24 mouse cellular contexts compared by ENCODE assay signal in the genomic region with DNA sequence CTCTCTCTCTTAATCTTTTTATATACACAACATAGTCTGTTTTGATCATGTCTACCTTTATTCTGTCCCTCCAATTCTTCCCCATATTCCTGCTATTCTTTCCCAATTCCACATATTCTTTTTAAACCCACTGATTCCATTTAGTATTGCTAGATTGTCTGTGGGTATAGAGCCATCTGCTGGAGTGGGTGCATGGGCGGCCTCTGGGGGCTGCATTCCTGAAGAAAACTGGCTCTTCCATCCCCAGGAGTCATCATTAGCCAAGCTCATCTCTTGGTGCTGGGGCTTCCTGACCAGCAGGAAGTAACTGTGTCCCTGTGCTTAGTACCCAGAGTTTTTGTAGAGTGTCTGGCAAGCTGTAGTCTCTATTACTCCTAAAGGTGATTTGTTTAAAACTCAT. TPM values are rescaled to one million over a fixed set of nuclear protein-coding genes. Genes with fewer than 3 reads are reported as not detected.
DNase-seq lines count a peak whose midpoint lies in the region; ATAC-seq and TF ChIP-seq lines count a peak whose summit lies in the region.
"Had no signal": no experiment of that assay in that cellular context is flagged by ENCODE, and none has a peak within 500 bp of the region (broad histone marks: within the 10 kb centered on the region; RNA-seq: fewer than 3 reads in every experiment).

No protein-coding gene starts in this region.

- H3K4me2 ChIP-seq in heart, embryonic 11.5 days = no peak overlapping the region
- H3K4me2 ChIP-seq: embryonic facial prominence, embryonic 12.5 days; forebrain, embryonic 15.5 days; heart, embryonic 13.5 days; hindbrain, embryonic 13.5 days had no signal

- no peak for TF ChIP-seq POLR2A in heart, adult 2 months (IDR thresholded peaks at IDR 0.05; ENCODE audit: insufficient read depth, low read depth, low read length)
- no peak for TF ChIP-seq POLR2A in lung, adult 2 months (IDR thresholded peaks at IDR 0.05; ENCODE audit: borderline replicate concordance, extremely low read depth, low read depth, low read length)

- H3K79me2 ChIP-seq in heart, adult 2 months (replicated peaks; ENCODE audit: control insufficient read depth, insufficient read depth, low read length) = no peaks in the 10 kb centered on the region

- TF ChIP-seq CTCF in heart, adult 2 months (IDR thresholded peaks at IDR 0.05) = 0 out of 2 replicates have a peak, but pooled peaks have one; percentile 10
- TF ChIP-seq CTCF in layer of hippocampus, adult 2 months (conservative IDR thresholded peaks at IDR 0.05) = peak; percentile 69
- no peak for TF ChIP-seq CTCF in lung, adult 2 months (IDR thresholded peaks at IDR 0.05; ENCODE audit: insufficient read depth, low read length)

- H3K27ac ChIP-seq in heart, adult 2 months = no peak overlapping the region
- no peak overlapping the region for H3K27ac ChIP-seq in heart, embryonic 11.5 days (ENCODE audit: low read depth, low read length)
- no peak overlapping the region for H3K27ac ChIP-seq in layer of hippocampus, adult 2 months
- H3K27ac ChIP-seq: embryonic facial prominence, embryonic 12.5 days; forebrain, embryonic 15.5 days; heart, embryonic 13.5 days; hindbrain, embryonic 13.5 days had no signal

- no peak overlapping the region for H3K9ac ChIP-seq in heart, adult 2 months (ENCODE audit: low read depth, low read length)
- H3K9ac ChIP-seq in heart, embryonic 11.5 days (ENCODE audit: low read depth, low read length) = no peak overlapping the region
- H3K9ac ChIP-seq: embryonic facial prominence, embryonic 12.5 days; forebrain, embryonic 15.5 days; heart, embryonic 13.5 days; hindbrain, embryonic 13.5 days had no signal

- H3K4me3 ChIP-seq in heart, adult 2 months = no peak overlapping the region
- H3K4me3 ChIP-seq in heart, embryonic 11.5 days (ENCODE audit: low read depth, low read length) = no peak overlapping the region
- H3K4me3 ChIP-seq in layer of hippocampus, adult 2 months = no peak overlapping the region
- H3K4me3 ChIP-seq in lung, adult 2 months (replicated peaks; ENCODE audit: extremely low read depth, low read depth, low read length) = no peak overlapping the region
- H3K4me3 ChIP-seq: embryonic facial prominence, embryonic 12.5 days; forebrain, embryonic 15.5 days; heart, embryonic 13.5 days; hindbrain, embryonic 13.5 days had no signal

- no peaks in the 10 kb centered on the region for H3K9me3 ChIP-seq in heart, embryonic 11.5 days (replicated peaks; ENCODE audit: control insufficient read depth, low read length)
- H3K9me3 ChIP-seq: embryonic facial prominence, embryonic 12.5 days; forebrain, embryonic 15.5 days; heart, embryonic 13.5 days; hindbrain, embryonic 13.5 days had no signal

- WGBS in heart, adult 2 months = 81% methylated on average over 1 of the region's 1 CpGs
- WGBS in heart, embryonic 11.5 days (ENCODE audit: insufficient replicate concordance) = 68% methylated on average over 1 of the region's 1 CpGs
- WGBS in lung, adult 2 months = 93% methylated on average over 1 of the region's 1 CpGs

- H3K27me3 ChIP-seq in heart, adult 2 months (ENCODE audit: control insufficient read depth, insufficient read depth, low read length) = no peaks in the 10 kb centered on the region
- no peaks in the 10 kb centered on the region for H3K27me3 ChIP-seq in heart, embryonic 11.5 days (ENCODE audit: control insufficient read depth, insufficient read depth, low read length)
- H3K27me3 ChIP-seq: embryonic facial prominence, embryonic 12.5 days; forebrain, embryonic 15.5 days; heart, embryonic 13.5 days; hindbrain, embryonic 13.5 days had no signal

- TF ChIP-seq EP300 in heart, adult 2 months (IDR thresholded peaks at IDR 0.05; ENCODE audit: insufficient read depth, low read depth, low read length) = no peak

- DNase-seq in heart, adult 2 months = no peak
- DNase-seq in layer of hippocampus, adult 2 months (ENCODE audit: low spot score in 2 of 2) = peak in 1 of 2 experiments; percentile 12
- no peak for DNase-seq in layer of hippocampus, postnatal 25 days (ENCODE audit: extremely low spot score in 1 of 2, low spot score in 1 of 2)
- DNase-seq in right cerebral cortex, adult 18-20 months = peak; percentile 3
- DNase-seq in right cerebral cortex, postnatal 10 days (ENCODE audit: low spot score in 2 of 2) = no peak
- DNase-seq in frontal cortex, postnatal 14 days (ENCODE audit: low spot score in 2 of 2) = no peak
- no peak for DNase-seq in lung, adult 2 months
- DNase-seq: adrenal gland, adult 2 months; adrenal gland, postnatal 25 days; cerebellum, adult 11 months; cerebellum, adult 8-10 months; cerebellum, postnatal 14 days; gastrocnemius, postnatal 10 days; heart, postnatal 4 days had no signal

- no peak for ATAC-seq in heart, embryonic 11.5 days (replicated peaks; ENCODE audit: insufficient number of reproducible peaks, low FRiP score, low TSS enrichment)
- ATAC-seq: forebrain, embryonic 15.5 days had no signal

- no peaks in the 10 kb centered on the region for H3K4me1 ChIP-seq in heart, adult 2 months (ENCODE audit: control insufficient read depth, insufficient read depth, low read length)
- no peaks in the 10 kb centered on the region for H3K4me1 ChIP-seq in heart, embryonic 11.5 days (ENCODE audit: control insufficient read depth, insufficient read depth, low read length)
- H3K4me1 ChIP-seq in lung, adult 2 months (ENCODE audit: control insufficient read depth, insufficient read depth, low read length) = no peaks in the 10 kb centered on the region
- H3K4me1 ChIP-seq: embryonic facial prominence, embryonic 12.5 days; forebrain, embryonic 15.5 days; heart, embryonic 13.5 days; hindbrain, embryonic 13.5 days had no signal

- intact Hi-C loops in heart, adult 2 months (cut with DNase I) = no loop called here

- H3K36me3 ChIP-seq in heart, adult 2 months (ENCODE audit: control insufficient read depth, insufficient read depth, low read length) = no peaks in the 10 kb centered on the region
- H3K36me3 ChIP-seq in heart, embryonic 11.5 days (ENCODE audit: control insufficient read depth, insufficient read depth, low read length) = no peaks in the 10 kb centered on the region
- H3K36me3 ChIP-seq: embryonic facial prominence, embryonic 12.5 days; forebrain, embryonic 15.5 days; heart, embryonic 13.5 days; hindbrain, embryonic 13.5 days had no signal

RNA-seq across cellular contexts. Expression of gene Itgb8, which starts 33.4 kb away (rescaled TPM):
- total RNA-seq in heart, adult 2 months (2021) = 1 to 10 TPM; 1.0 to 1.4 TPM
- polyA plus RNA-seq in heart, adult 2 months (2012; rRNA removed) = 0.51 and 0.88 TPM in 2 replicates
- polyA plus RNA-seq in heart, embryonic 11.5 days (2014; fragmentation: Nextera tagmentation; extraction: Ambion mirVana) = 6.5 and 6.7 TPM in 2 replicates
- total RNA-seq in layer of hippocampus, adult 2 months (2021) = 10 to 100 TPM; 32.3 to 32.5 TPM
- total RNA-seq in layer of hippocampus, postnatal 25 days (2021) = 10 to 100 TPM; 30.7 to 32.9 TPM
- 0.37 and 0.41 TPM in 2 replicates for polyA plus RNA-seq in lung, adult 2 months (2012; rRNA removed)
- total RNA-seq: common myeloid progenitor, adult 5-6 weeks; MEL had no signal

RNA-seq across cellular contexts. Expression of gene Macc1, which starts 42.1 kb away (rescaled TPM):
- total RNA-seq in heart, adult 2 months (2021) = not detected
- not detected in 2 replicates for polyA plus RNA-seq in heart, adult 2 months (2012; rRNA removed)
- 0.07 and 0.13 TPM in 2 replicates for polyA plus RNA-seq in heart, embryonic 11.5 days (2014; fragmentation: Nextera tagmentation; extraction: Ambion mirVana)
- not detected for total RNA-seq in layer of hippocampus, adult 2 months (2021)
- not detected for total RNA-seq in layer of hippocampus, postnatal 25 days (2021)
- polyA plus RNA-seq in lung, adult 2 months (2012; rRNA removed) = 0.54 and 0.83 TPM in 2 replicates
- total RNA-seq: adrenal gland, adult 2 months; adrenal gland, postnatal 25 days; common myeloid progenitor, adult 5-6 weeks; gastrocnemius, postnatal 10 days; gastrocnemius, postnatal 4 days; heart, adult 8-10 months; heart, postnatal 4 days; MEL had no signal
- polyA plus RNA-seq: adrenal gland, adult 2 months; forebrain, embryonic 15.5 days; heart, postnatal 0 days; hindbrain, embryonic 13.5 days had no signal

Comparison
In these comparisons a context has a peak if more than half of its experiments do, and no peak if none do; other contexts are left out.
1. RNA of gene Itgb8, which starts 33.4 kb away (total RNA-seq): 30.7 to 32.9 TPM in layer of hippocampus, postnatal 25 days and 32.3 to 32.5 TPM in layer of hippocampus, adult 2 months; 1.0 to 1.4 TPM in heart, adult 2 months; every median in the first group is over 10 times any median in the second.